In genomic region chr11:50223783-50224662, GRCm38 (mm10) we compare ENCODE assay signal across 8 mouse cellular contexts. TPM values are rescaled to one million over a fixed set of nuclear protein-coding genes. Genes with fewer than 3 reads are reported as not detected.
DNase-seq lines count a peak whose midpoint lies in the region; ATAC-seq and TF ChIP-seq lines count a peak whose summit lies in the region.

No protein-coding gene starts in this region.

- no peak for ATAC-seq in heart, embryonic 11.5 days (replicated peaks; ENCODE audit: insufficient number of reproducible peaks, low FRiP score, low TSS enrichment)
- ATAC-seq in forebrain, embryonic 11.5 days (replicated peaks; ENCODE audit: low FRiP score) = peak; percentile 13; the same call in 1 of the 2 replicates
- ATAC-seq in neutrophil, adult 5-6 weeks (ENCODE audit: extremely low read depth, insufficient number of reproducible peaks, low FRiP score, poor library complexity, severe bottlenecking) = peak; percentile 7; the same call in 1 of the 2 replicates

- H3K27ac ChIP-seq in heart, embryonic 11.5 days (ENCODE audit: low read depth, low read length) = peak overlapping the region; percentile 83
- no peak overlapping the region for H3K27ac ChIP-seq in ES-E14 (ENCODE audit: insufficient read depth, low read depth, low read length, poor library complexity, severe bottlenecking)
- H3K27ac ChIP-seq in forebrain, embryonic 11.5 days (ENCODE audit: low read depth, low read length) = peak overlapping the region; percentile 74

- in situ Hi-C loops in ES-E14 (cut with MboI; ENCODE audit: low sequenced_read_pairs in 2 of 2, unreplicated experiment in 2 of 2) = no loop called here

- no peak for DNase-seq in heart, postnatal 36 days
- DNase-seq in ES-E14 (ENCODE audit: low read depth, low spot score) (no peak), liver (peak; percentile 29)
- DNase-seq in forebrain, embryonic 11.5 days (ENCODE audit: low spot score) = no peak
- no peak for DNase-seq in right cerebral cortex, adult 2 months (ENCODE audit: low spot score in 2 of 2)
- DNase-seq in frontal cortex, postnatal 14 days (ENCODE audit: low spot score in 2 of 2) = no peak

- peak overlapping the region; percentile 91 for H3K4me3 ChIP-seq in heart, embryonic 11.5 days (ENCODE audit: low read depth, low read length)
- peak overlapping the region; percentile 78 to 89 for H3K4me3 ChIP-seq in ES-E14 (ENCODE audit: insufficient read depth in 1 of 2, low read depth in 1 of 2, low read length in 2 of 2, poor library complexity in 1 of 2, severe bottlenecking in 1 of 2)
- peak overlapping the region; percentile 86 for H3K4me3 ChIP-seq in forebrain, embryonic 11.5 days (ENCODE audit: low read depth, low read length)

- 7% methylated on average over 17 of the region's 17 CpGs for WGBS in heart, embryonic 11.5 days (ENCODE audit: insufficient replicate concordance)
- 7% methylated on average over 17 of the region's 17 CpGs for WGBS in forebrain, embryonic 11.5 days

- H3K9ac ChIP-seq in heart, embryonic 11.5 days (ENCODE audit: low read depth, low read length) = peak overlapping the region; percentile 90
- peak overlapping the region; percentile 83; the same call in 1 of the 2 replicates for H3K9ac ChIP-seq in ES-E14 (ENCODE audit: insufficient read depth, low read depth, low read length, poor library complexity, severe bottlenecking)
- peak overlapping the region; percentile 94 for H3K9ac ChIP-seq in forebrain, embryonic 11.5 days (ENCODE audit: low read length)

- H3K9me3 ChIP-seq in heart, embryonic 11.5 days (replicated peaks; ENCODE audit: control insufficient read depth, low read length) = no peaks in the 10 kb centered on the region
- no peaks in the 10 kb centered on the region for H3K9me3 ChIP-seq in ES-E14 (ENCODE audit: control insufficient read depth, insufficient read depth, low read depth, low read length)
- H3K9me3 ChIP-seq in forebrain, embryonic 11.5 days (ENCODE audit: control insufficient read depth, low read length) = no peaks in the 10 kb centered on the region

- peaks cover 15% of the 10 kb centered on the region for H3K4me1 ChIP-seq in heart, embryonic 11.5 days (ENCODE audit: control insufficient read depth, insufficient read depth, low read length)
- peaks cover 0 to 15% of the 10 kb centered on the region in 2 experiments; a peak in 2 of 4 replicates for H3K4me1 ChIP-seq in ES-E14 (ENCODE audit: control insufficient read depth in 2 of 2, insufficient read depth in 2 of 2, low read length in 2 of 2, poor library complexity in 1 of 2)
- H3K4me1 ChIP-seq in forebrain, embryonic 11.5 days (replicated peaks; ENCODE audit: control insufficient read depth, insufficient read depth, low read length) = peaks cover 16% of the 10 kb centered on the region

- intact Hi-C loops in heart, postnatal 36 days (cut with DNase I) = loop anchor here (2.0 kb wide), 3 partner anchors 13 to 61 kb away; partner anchors contain the start of genes Mgat4b, Mrnip and Sqstm1

- H3K36me3 ChIP-seq in heart, embryonic 11.5 days (ENCODE audit: control insufficient read depth, insufficient read depth, low read length) = no peaks in the 10 kb centered on the region
- no peaks in the 10 kb centered on the region for H3K36me3 ChIP-seq in ES-E14 (ENCODE audit: control insufficient read depth, insufficient read depth, low read length, poor library complexity, severe bottlenecking)
- no peaks in the 10 kb centered on the region for H3K36me3 ChIP-seq in forebrain, embryonic 11.5 days (ENCODE audit: control insufficient read depth, insufficient read depth, low read length)

- peak overlapping the region; percentile 97 for H3K4me2 ChIP-seq in heart, embryonic 11.5 days
- H3K4me2 ChIP-seq in forebrain, embryonic 11.5 days (ENCODE audit: low read depth, low read length, severe bottlenecking) = peak overlapping the region; percentile 95

- H3K27me3 ChIP-seq in heart, embryonic 11.5 days (ENCODE audit: control insufficient read depth, insufficient read depth, low read length) = peaks cover 7% of the 10 kb centered on the region; the same call in 1 of the 2 replicates
- H3K27me3 ChIP-seq in forebrain, embryonic 11.5 days (ENCODE audit: control insufficient read depth, insufficient read depth, low read length) = peaks cover 2% of the 10 kb centered on the region; the same call in 1 of the 2 replicates

TF ChIP-seq in ES-E14, 5 proteins besides CTCF, POLR2A, EP300 and RAD21:
- TF ChIP-seq HCFC1 (IDR thresholded peaks at IDR 0.05; ENCODE audit: borderline replicate concordance, insufficient read depth, low read length) (no peak), CHD2 (IDR thresholded peaks at IDR 0.05; ENCODE audit: low read depth, low read length) (no peak), ZNF384 (IDR thresholded peaks at IDR 0.05; ENCODE audit: low read depth, low read length) (no peak), MAFK (IDR thresholded peaks at IDR 0.05; ENCODE audit: insufficient read depth, low read depth, low read length) (no peak), ZC3H11A (IDR thresholded peaks at IDR 0.05; ENCODE audit: borderline replicate concordance, low read depth, low read length) (no peak)
TF ChIP-seq in ES-E14: peak in this region for 0.

RNA-seq across cellular contexts. Expression of gene Mgat4b, which starts 13.3 kb away (rescaled TPM):
- 14.2 and 14.4 TPM in 2 replicates for polyA plus RNA-seq in heart, embryonic 11.5 days (2014; fragmentation: Nextera tagmentation; extraction: Ambion mirVana)
- 10 to 100 TPM; 84.5 to 87.8 TPM for total RNA-seq in heart, postnatal 36 days (2021)
- 22.6 and 28.1 TPM in 2 replicates for total RNA-seq in ES-E14 (2012; rRNA removed)
- 24.2 and 30.9 TPM in 2 replicates for polyA plus RNA-seq in forebrain, embryonic 11.5 days (2014; fragmentation: Nextera tagmentation; extraction: Ambion mirVana)
- total RNA-seq in neutrophil, adult 5-6 weeks (2017) = 4.4 and 5.5 TPM in 2 replicates

RNA-seq across cellular contexts. Expression of gene Sqstm1, which starts 13.4 kb away (rescaled TPM):
- 159 and 197 TPM in 2 replicates for polyA plus RNA-seq in heart, embryonic 11.5 days (2014; fragmentation: Nextera tagmentation; extraction: Ambion mirVana)
- total RNA-seq in heart, postnatal 36 days (2021) = 100 to 1,000 TPM; 379 to 464 TPM
- total RNA-seq in ES-E14 (2012; rRNA removed) = 140 and 234 TPM in 2 replicates
- 148 and 164 TPM in 2 replicates for polyA plus RNA-seq in forebrain, embryonic 11.5 days (2014; fragmentation: Nextera tagmentation; extraction: Ambion mirVana)
- 438 and 455 TPM in 2 replicates for total RNA-seq in neutrophil, adult 5-6 weeks (2017)

RNA-seq across cellular contexts. Expression of gene Ltc4s, which starts 14.4 kb away (rescaled TPM):
- polyA plus RNA-seq in heart, embryonic 11.5 days (2014; fragmentation: Nextera tagmentation; extraction: Ambion mirVana) = 0.74 TPM in 1 of 2 replicates, not detected in the other
- 1 to 10 TPM; 5.5 to 8.6 TPM for total RNA-seq in heart, postnatal 36 days (2021)
- 1.9 and 2.3 TPM in 2 replicates for total RNA-seq in ES-E14 (2012; rRNA removed)
- 0.51 and 0.81 TPM in 2 replicates for polyA plus RNA-seq in forebrain, embryonic 11.5 days (2014; fragmentation: Nextera tagmentation; extraction: Ambion mirVana)
- total RNA-seq in neutrophil, adult 5-6 weeks (2017) = 2.1 TPM in 1 of 2 replicates, not detected in the other

RNA-seq across cellular contexts. Expression of gene Mrnip, which starts 49.8 kb away (rescaled TPM):
- 15.3 and 17.6 TPM in 2 replicates for polyA plus RNA-seq in heart, embryonic 11.5 days (2014; fragmentation: Nextera tagmentation; extraction: Ambion mirVana)
- 1 to 10 TPM; 1.8 to 2.4 TPM for total RNA-seq in heart, postnatal 36 days (2021)
- 13.0 and 14.6 TPM in 2 replicates for total RNA-seq in ES-E14 (2012; rRNA removed)
- 20.1 and 21.1 TPM in 2 replicates for polyA plus RNA-seq in forebrain, embryonic 11.5 days (2014; fragmentation: Nextera tagmentation; extraction: Ambion mirVana)
- 2.2 and 2.9 TPM in 2 replicates for total RNA-seq in neutrophil, adult 5-6 weeks (2017)
